Mouse (Mus musculus): ENCODE data around the gene Epha3.

The Epha3 gene

GRCm38 (mm10) chr16:63863913-63864330 is at the start of gene Epha3:
Epha3 (minus strand) TSS chr16:63864175.
- DNase-seq (ENCODE audit: low read depth, low spot score), result no peak

GRCm38 (mm10) chr16:63903425-63903824 is 39.5 kb upstream of the Epha3 start:
- no peak for DNase-seq (ENCODE audit: low read depth, low spot score)
- Histone ChIP-seq H3K36me3 (ENCODE audit: control insufficient read depth, insufficient read depth, low read length, poor library complexity, severe bottlenecking) (no peaks in the 10 kb centered on the region), H3K27me3 (ENCODE audit: control insufficient read depth, insufficient read depth, low read length, poor library complexity, severe bottlenecking) (no peaks in the 10 kb centered on the region)

More at GRCm38 (mm10) chr16:63863913-63864330, at the start of gene Epha3:
- H3K36me3 ChIP-seq (ENCODE audit: control insufficient read depth, insufficient read depth, low read length, poor library complexity, severe bottlenecking), result no peaks in the 10 kb centered on the region
- no peaks in the 10 kb centered on the region; the same call in 1 of the 2 replicates for H3K27me3 ChIP-seq (ENCODE audit: control insufficient read depth, insufficient read depth, low read length, poor library complexity, severe bottlenecking)

GRCm38 (mm10) chr16:63881190-63881589 is 17.2 kb upstream of the Epha3 start:
- Histone ChIP-seq H3K36me3 (ENCODE audit: control insufficient read depth, insufficient read depth, low read length, poor library complexity, severe bottlenecking) (no peaks in the 10 kb centered on the region), H3K27me3 (ENCODE audit: control insufficient read depth, insufficient read depth, low read length, poor library complexity, severe bottlenecking) (no peaks in the 10 kb centered on the region)
- no peak for DNase-seq (ENCODE audit: low read depth, low spot score)

GRCm38 (mm10) chr16:63872313-63872712 is 8.3 kb upstream of the Epha3 start:
- no peak for DNase-seq (ENCODE audit: low read depth, low spot score)
- Histone ChIP-seq H3K36me3 (ENCODE audit: control insufficient read depth, insufficient read depth, low read length, poor library complexity, severe bottlenecking) (no peaks in the 10 kb centered on the region), H3K27me3 (ENCODE audit: control insufficient read depth, insufficient read depth, low read length, poor library complexity, severe bottlenecking) (no peaks in the 10 kb centered on the region)

GRCm38 (mm10) chr16:63864463-63864976 is 545 bp upstream of the Epha3 start:
- H3K36me3 ChIP-seq (ENCODE audit: control insufficient read depth, insufficient read depth, low read length, poor library complexity, severe bottlenecking), result no peaks in the 10 kb centered on the region
- no peak for DNase-seq (ENCODE audit: low read depth, low spot score)
- H3K27me3 ChIP-seq (ENCODE audit: control insufficient read depth, insufficient read depth, low read length, poor library complexity, severe bottlenecking), result no peaks in the 10 kb centered on the region; the same call in 1 of the 2 replicates

- H3K27me3 ChIP-seq (ENCODE audit: control insufficient read depth, insufficient read depth, low read length, poor library complexity, severe bottlenecking), result no peaks in the 10 kb centered on the region; the same call in 1 of the 2 replicates
- no peaks in the 10 kb centered on the region for H3K36me3 ChIP-seq (ENCODE audit: control insufficient read depth, insufficient read depth, low read length, poor library complexity, severe bottlenecking)
- no peak for DNase-seq (ENCODE audit: low read depth, low spot score)
Observed at GRCm38 (mm10) chr16:63863181-63863580, 794 bp downstream of the Epha3 start.

GRCm38 (mm10) chr16:63857561-63857960 is 6.4 kb downstream of the Epha3 start:
- H3K27me3 ChIP-seq (ENCODE audit: control insufficient read depth, insufficient read depth, low read length, poor library complexity, severe bottlenecking), result no peaks in the 10 kb centered on the region; the same call in 1 of the 2 replicates
- no peak for DNase-seq (ENCODE audit: low read depth, low spot score)

GRCm38 (mm10) chr16:63856658-63857552 is 7.1 kb downstream of the Epha3 start:
- DNase-seq (ENCODE audit: low read depth, low spot score), result no peak
- H3K36me3 ChIP-seq (ENCODE audit: control insufficient read depth, insufficient read depth, low read length, poor library complexity, severe bottlenecking), result no peaks in the 10 kb centered on the region
- H3K27me3 ChIP-seq (ENCODE audit: control insufficient read depth, insufficient read depth, low read length, poor library complexity, severe bottlenecking), result no peaks in the 10 kb centered on the region

More at GRCm38 (mm10) chr16:63857561-63857960, 6.4 kb downstream of the Epha3 start:
- no peaks in the 10 kb centered on the region for H3K36me3 ChIP-seq (ENCODE audit: control insufficient read depth, insufficient read depth, low read length, poor library complexity, severe bottlenecking)

- DNase-seq (ENCODE audit: low read depth, low spot score), result no peak
- H3K36me3 ChIP-seq (ENCODE audit: control insufficient read depth, insufficient read depth, low read length, poor library complexity, severe bottlenecking), result no peaks in the 10 kb centered on the region
- no peaks in the 10 kb centered on the region for H3K27me3 ChIP-seq (ENCODE audit: control insufficient read depth, insufficient read depth, low read length, poor library complexity, severe bottlenecking)
Observed at GRCm38 (mm10) chr16:63850297-63850696, 13.7 kb downstream of the Epha3 start.

- DNase-seq (ENCODE audit: low read depth, low spot score), result no peak
- Histone ChIP-seq H3K27me3 (ENCODE audit: control insufficient read depth, insufficient read depth, low read length, poor library complexity, severe bottlenecking) (no peaks in the 10 kb centered on the region), H3K36me3 (ENCODE audit: control insufficient read depth, insufficient read depth, low read length, poor library complexity, severe bottlenecking) (no peaks in the 10 kb centered on the region)
Observed at GRCm38 (mm10) chr16:63842911-63843310, 21.1 kb downstream of the Epha3 start.

- DNase-seq (ENCODE audit: low read depth, low spot score), result no peak
- H3K27me3 ChIP-seq (ENCODE audit: control insufficient read depth, insufficient read depth, low read length, poor library complexity, severe bottlenecking), result no peaks in the 10 kb centered on the region
- H3K36me3 ChIP-seq (ENCODE audit: control insufficient read depth, insufficient read depth, low read length, poor library complexity, severe bottlenecking), result no peaks in the 10 kb centered on the region
Observed at GRCm38 (mm10) chr16:63837466-63837865, 26.5 kb downstream of the Epha3 start.

GRCm38 (mm10) chr16:63821164-63821563 is 42.8 kb downstream of the Epha3 start:
- no peaks in the 10 kb centered on the region for H3K36me3 ChIP-seq (ENCODE audit: control insufficient read depth, insufficient read depth, low read length, poor library complexity, severe bottlenecking)
- no peaks in the 10 kb centered on the region for H3K27me3 ChIP-seq (ENCODE audit: control insufficient read depth, insufficient read depth, low read length, poor library complexity, severe bottlenecking)
- no peak for DNase-seq (ENCODE audit: low read depth, low spot score)

- Histone ChIP-seq H3K27me3 (ENCODE audit: control insufficient read depth, insufficient read depth, low read length, poor library complexity, severe bottlenecking) (no peaks in the 10 kb centered on the region), H3K36me3 (ENCODE audit: control insufficient read depth, insufficient read depth, low read length, poor library complexity, severe bottlenecking) (no peaks in the 10 kb centered on the region)
- no peak for DNase-seq (ENCODE audit: low read depth, low spot score)
Observed at GRCm38 (mm10) chr16:63817606-63818005, 46.4 kb downstream of the Epha3 start.

- no peaks in the 10 kb centered on the region for H3K27me3 ChIP-seq (ENCODE audit: control insufficient read depth, insufficient read depth, low read length, poor library complexity, severe bottlenecking)
- no peaks in the 10 kb centered on the region for H3K36me3 ChIP-seq (ENCODE audit: control insufficient read depth, insufficient read depth, low read length, poor library complexity, severe bottlenecking)
- no peak for DNase-seq (ENCODE audit: low read depth, low spot score)
Observed at GRCm38 (mm10) chr16:63816672-63817071, 47.3 kb downstream of the Epha3 start.

- no peak for DNase-seq (ENCODE audit: low read depth, low spot score)
- no peaks in the 10 kb centered on the region for H3K27me3 ChIP-seq (ENCODE audit: control insufficient read depth, insufficient read depth, low read length, poor library complexity, severe bottlenecking)
- H3K36me3 ChIP-seq (ENCODE audit: control insufficient read depth, insufficient read depth, low read length, poor library complexity, severe bottlenecking), result no peaks in the 10 kb centered on the region
Observed at GRCm38 (mm10) chr16:63809871-63810270, 54.1 kb downstream of the Epha3 start.
